Mouse (Mus musculus) heart, postnatal 0 days (tissue): ENCODE results near the gene Natd1. TPM values are rescaled to one million over a fixed set of nuclear protein-coding genes. Genes with fewer than 3 reads are reported as not detected.
"Not testable (repeated sequence)": the region's sequence is repeated elsewhere in the genome, so short reads cannot be mapped to it uniquely, and the experiment has no call there.

Experiments
- ATAC-seq: fragments of 200-750 bp; cut with Nextera tagmentation; 2 replicates; pipeline ENCODE4 v1.8.0; 2017; ENCODE audit warnings: low read depth, moderate number of reproducible peaks, moderate library complexity; ENCODE audit not compliant: insufficient read depth
- DNase-seq: peaks from one replicate; pipeline ENCODE4 v3.0.0-alpha.2; 2016; ENCODE audit warnings: low spot score
- H3K27ac ChIP-seq: fragments of 300-500 bp; sonication (generic); 2 replicates; pipeline ENCODE4 v1.5.1; 2014; ENCODE audit warnings: low read depth, mild to moderate bottlenecking
- H3K27me3 ChIP-seq: fragments of 300-500 bp; sonication (generic); 2 replicates; pipeline ENCODE4 v1.6.1; 2014; ENCODE audit warnings: low read length, mixed read lengths; ENCODE audit not compliant: control insufficient read depth, insufficient read depth
- H3K36me3 ChIP-seq: fragments of 300-500 bp; sonication (generic); replicated peaks from 2 replicates; pipeline ENCODE4 v1.6.1; 2014; ENCODE audit warnings: low read length, mixed read lengths; ENCODE audit not compliant: control insufficient read depth, insufficient read depth
- H3K4me1 ChIP-seq: fragments of 300-500 bp; sonication (generic); 2 replicates; pipeline ENCODE4 v1.6.1; 2014; ENCODE audit warnings: antibody characterized with exemption; ENCODE audit not compliant: control insufficient read depth, insufficient read depth
- H3K4me2 ChIP-seq: fragments of 300-500 bp; sonication (generic); 2 replicates; pipeline ENCODE4 v1.6.1; 2014; ENCODE audit warnings: low read depth, mild to moderate bottlenecking, low read length, moderate library complexity
- H3K4me3 ChIP-seq: fragments of 300-500 bp; sonication (generic); 2 replicates; pipeline ENCODE4 v1.5.1; 2014; ENCODE audit warnings: low read depth, low read length
- H3K9ac ChIP-seq: fragments of 300-500 bp; sonication (generic); replicated peaks from 2 replicates; pipeline ENCODE4 v1.6.1; 2014; ENCODE audit warnings: low read depth, low read length, mixed read lengths
- H3K9me3 ChIP-seq: fragments of 300-500 bp; sonication (generic); replicated peaks from 2 replicates; pipeline ENCODE4 v1.6.1; 2016; ENCODE audit warnings: low read length; ENCODE audit not compliant: control insufficient read depth
- CTCF ChIP-seq: IDR thresholded peaks from 2 replicates; pipeline ENCODE4 v1.5.1; 2016; ENCODE audit warnings: antibody characterized with exemption, control low read depth, low read depth
- EP300 ChIP-seq: IDR thresholded peaks from 2 replicates; pipeline ENCODE4 v1.6.1; 2016; ENCODE audit warnings: antibody characterized with exemption, low read depth
- WGBS: fragments of 180-500 bp; shearing (Covaris S2); extraction: QIAGEN DNeasy Blood & Tissue Kit; methylation state at CpG from one replicate; pipeline ENCODE4 v1.1.7; 2014; 5-methylcytosine and 5-hydroxymethylcytosine counted together
- polyA plus RNA-seq: library from polyadenylated mRNA; unstranded; fragments of >200 nt; fragmentation: Nextera tagmentation; extraction: Ambion mirVana; gene quantifications from 2 replicates; pipeline ENCODE4 v1.2.1, GENCODE M21; 2015
- total RNA-seq: library from RNA; depleted of rRNA; stranded (reverse); fragments of >200 nt; gene quantifications from 2 replicates; pipeline ENCODE4 v1.2.3, GENCODE M21; 2014; ENCODE audit warnings: low replicate concordance

Natd1 gene
- total and polyA plus RNA-seq, 2 experiments from 2014 or later, result 11.2 to 32.1 TPM

DNA sequence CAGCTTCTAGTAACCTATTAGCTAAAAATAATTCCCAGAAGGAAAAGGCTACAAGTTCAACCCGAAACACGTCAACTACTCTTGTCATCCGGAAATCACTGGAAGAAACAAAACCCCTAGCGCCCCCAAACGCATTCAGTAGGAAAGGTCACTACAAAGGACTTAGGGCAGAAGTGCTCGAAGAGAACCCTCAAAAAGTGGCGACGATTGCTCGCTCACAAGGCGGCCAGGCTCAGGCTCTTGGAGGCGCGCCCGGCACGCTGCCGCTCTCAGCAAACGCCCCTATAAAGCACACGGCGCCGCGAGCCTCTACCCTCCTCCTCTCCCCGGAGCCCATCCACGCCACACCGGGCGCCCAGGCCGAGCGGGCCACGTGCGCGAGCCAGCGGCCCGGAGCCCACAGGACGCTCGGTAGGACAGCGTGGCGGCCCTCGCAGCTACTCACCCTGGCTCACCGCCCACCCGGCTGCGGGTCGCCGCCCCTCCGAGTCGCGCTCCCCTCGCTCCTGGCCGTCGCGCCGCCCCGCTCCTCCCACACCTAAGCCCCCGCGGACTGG, 36.4 kb downstream of the Natd1 start:
- Histone ChIP-seq H3K4me1 (peaks cover 42% of the 10 kb centered on the region), H3K27ac (peak overlapping the region; percentile 98), H3K9me3 (no peaks in the 10 kb centered on the region), H3K4me3 (peak overlapping the region; percentile 95), H3K36me3 (no peaks in the 10 kb centered on the region), H3K9ac (peak overlapping the region; percentile 95), H3K27me3 (no peaks in the 10 kb centered on the region), H3K4me2 (peak overlapping the region; percentile 77)
- peak; percentile 28; the same call in 1 of the 2 replicates for TF ChIP-seq CTCF
- no peak for TF ChIP-seq EP300
- peak; percentile 61 for DNase-seq
- WGBS, result under 1% methylated on average over 39 of the region's 52 CpGs
- peak; percentile 42 for ATAC-seq

GRCm38 (mm10) chr11:60873101-60873500, 41.4 kb downstream of the Natd1 start:
- no peak overlapping the region for H3K4me3 ChIP-seq
- H3K9me3 ChIP-seq, result no peaks in the 10 kb centered on the region
- no peak for DNase-seq
- 0 out of 2 replicates have a peak, but pooled peaks cover 3% of the 10 kb centered on the region for H3K36me3 ChIP-seq
- peaks cover 53% of the 10 kb centered on the region for H3K4me1 ChIP-seq
- no peak overlapping the region; the same call in 1 of the 2 replicates for H3K9ac ChIP-seq
- no peak for TF ChIP-seq EP300
- no peak for TF ChIP-seq CTCF
- no peak for ATAC-seq
- 0 out of 2 replicates have a peak overlapping the region, but pooled peaks have one; percentile 35 for H3K27ac ChIP-seq
- no peak overlapping the region for H3K4me2 ChIP-seq
- no peaks in the 10 kb centered on the region for H3K27me3 ChIP-seq
- 72% methylated on average over 6 of the region's 6 CpGs for WGBS

DNA sequence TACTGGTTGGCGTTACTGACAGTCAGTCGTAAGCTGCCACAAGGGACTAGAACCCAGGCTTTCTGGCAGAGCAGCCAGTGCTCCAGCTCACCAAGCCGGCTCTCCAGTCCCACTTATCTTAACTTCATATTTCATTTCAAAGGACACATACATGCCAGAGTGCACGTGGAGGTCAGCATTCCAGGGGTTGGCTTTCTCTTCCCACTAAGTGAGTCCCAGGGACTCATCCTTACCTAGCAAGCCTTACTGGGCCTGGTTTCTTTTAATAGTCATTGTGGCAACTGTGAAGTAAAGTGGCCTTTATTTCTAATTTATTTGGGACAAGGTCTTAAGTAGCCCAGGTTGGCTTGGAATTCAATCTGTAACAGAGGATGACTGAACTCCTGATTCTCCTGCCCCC, 43.1 kb downstream of the Natd1 start:
- DNase-seq (peak; percentile 20), ATAC-seq (0 out of 2 replicates have a peak, but pooled peaks have one; percentile 32)
- Histone ChIP-seq H3K9ac (no peak overlapping the region), H3K4me1 (peaks cover 52% of the 10 kb centered on the region), H3K36me3 (0 out of 2 replicates have a peak, but pooled peaks cover 3% of the 10 kb centered on the region), H3K27me3 (no peaks in the 10 kb centered on the region), H3K4me2 (no peak overlapping the region), H3K4me3 (no peak overlapping the region), H3K27ac (no peak overlapping the region), H3K9me3 (no peaks in the 10 kb centered on the region)
- TF ChIP-seq EP300 (no peak), CTCF (no peak)
- WGBS, result 27% methylated on average over 4 of the region's 4 CpGs

DNA sequence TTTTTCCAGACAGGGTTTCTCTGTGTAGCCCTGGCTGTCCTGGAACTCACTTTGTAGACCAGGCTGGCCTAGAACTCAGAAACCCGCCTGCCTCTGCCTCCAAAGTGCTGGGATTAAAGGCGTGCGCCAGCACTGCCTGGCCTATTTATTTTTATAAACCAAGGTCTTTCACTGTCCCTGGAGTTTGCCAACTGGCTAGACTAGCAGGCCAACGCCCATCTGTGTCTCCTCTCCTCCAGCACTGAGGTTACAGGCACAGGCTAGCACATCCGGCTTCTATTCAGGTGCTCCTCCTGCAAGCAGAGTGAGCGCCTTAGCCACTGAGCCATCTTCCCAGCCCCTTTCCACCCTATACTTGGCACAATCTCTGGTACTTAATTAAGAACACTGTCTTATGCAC, 45.1 kb downstream of the Natd1 start:
- WGBS, result 94% methylated on average over 6 of the region's 6 CpGs

GRCm38 (mm10) chr11:60867904-60868303, 46.6 kb downstream of the Natd1 start:
- ATAC-seq, result no peak

More for the DNA sequence above, 45.1 kb downstream of the Natd1 start:
- not testable (repeated sequence) for ATAC-seq, H3K27ac ChIP-seq, H3K9ac ChIP-seq, H3K4me2 ChIP-seq, H3K4me3 ChIP-seq, H3K9me3 ChIP-seq, DNase-seq, H3K27me3 ChIP-seq
- peaks cover 48% of the 10 kb centered on the region for H3K4me1 ChIP-seq
- H3K36me3 ChIP-seq, result peaks cover 10% of the 10 kb centered on the region

GRCm38 (mm10) chr11:60867456-60867855, 47.1 kb downstream of the Natd1 start:
- Histone ChIP-seq H3K4me3 (no peak overlapping the region), H3K9me3 (no peaks in the 10 kb centered on the region), H3K27me3 (no peaks in the 10 kb centered on the region), H3K9ac (no peak overlapping the region), H3K4me2 (no peak overlapping the region), H3K36me3 (peaks cover 21% of the 10 kb centered on the region), H3K27ac (no peak overlapping the region), H3K4me1 (peaks cover 48% of the 10 kb centered on the region)
- 82% methylated on average over 3 of the region's 3 CpGs for WGBS
- DNase-seq (no peak), ATAC-seq (no peak)
- TF ChIP-seq EP300 (no peak), CTCF (no peak)

More at GRCm38 (mm10) chr11:60867904-60868303, 46.6 kb downstream of the Natd1 start:
- Histone ChIP-seq H3K4me3 (no peak overlapping the region), H3K4me2 (no peak overlapping the region), H3K27me3 (no peaks in the 10 kb centered on the region), H3K9ac (no peak overlapping the region), H3K27ac (no peak overlapping the region), H3K36me3 (peaks cover 21% of the 10 kb centered on the region), H3K4me1 (peaks cover 50% of the 10 kb centered on the region), H3K9me3 (no peaks in the 10 kb centered on the region)
- TF ChIP-seq EP300 (no peak), CTCF (no peak)
- DNase-seq, result no peak
- WGBS, result 69% methylated on average over 8 of the region's 8 CpGs
